Mouse (Mus musculus) MEL (cell line): Measurements from ENCODE around the gene Atxn7l1.

Experiments
- CTCF ChIP-seq, 3 experiments: IDR thresholded peaks in 2 of 3; conservative IDR thresholded peaks in 1 of 3; 2 replicates each; pipeline ENCODE4 v1.5.1; 2011 to 2012; ENCODE audit warnings: low read length in 3 of 3, low read depth in 2 of 3, mild to moderate bottlenecking in 2 of 3, improper control_type of control experiment in 1 of 3, inconsistent platforms in 1 of 3, mixed read lengths in 1 of 3, moderate library complexity in 1 of 3; ENCODE audit not compliant: control insufficient read depth in 1 of 3, insufficient read depth in 1 of 3, poor library complexity in 1 of 3, severe bottlenecking in 1 of 3
- EP300 ChIP-seq, 2 experiments: IDR thresholded peaks; 2 replicates each; pipeline ENCODE4 v1.6.1; 2011; ENCODE audit warnings: improper control_type of control experiment in 2 of 2, low read length in 2 of 2, low read depth in 1 of 2, mild to moderate bottlenecking in 1 of 2
- GABPA ChIP-seq: IDR thresholded peaks from 2 replicates; pipeline ENCODE4 v1.6.1; 2012; ENCODE audit warnings: low read depth, mild to moderate bottlenecking, inconsistent platforms, low read length, improper control_type of control experiment, moderate library complexity
- POLR2A ChIP-seq, 2 experiments: IDR thresholded peaks; 2 replicates each; pipeline ENCODE4 v1.6.1; 2011 to 2012; ENCODE audit warnings: low read length in 2 of 2, mild to moderate bottlenecking in 2 of 2, control low read depth in 1 of 2, improper control_type of control experiment in 1 of 2, low read depth in 1 of 2, moderate library complexity in 1 of 2; ENCODE audit not compliant: control insufficient read depth in 1 of 2, insufficient read depth in 1 of 2, poor library complexity in 1 of 2
- RAD21 ChIP-seq: IDR thresholded peaks from 2 replicates; pipeline ENCODE4 v1.6.1; 2011; ENCODE audit warnings: mild to moderate bottlenecking, low read depth, low read length, improper control_type of control experiment
- TAL1 ChIP-seq: IDR thresholded peaks from 2 replicates; pipeline ENCODE4 v1.6.1; 2012; ENCODE audit warnings: mild to moderate bottlenecking, inconsistent platforms, low read length, moderate library complexity, mixed read lengths
- ZNF384 ChIP-seq: IDR thresholded peaks from 2 replicates; pipeline ENCODE4 v1.6.1; 2012; ENCODE audit warnings: low read depth, mild to moderate bottlenecking, inconsistent platforms, low read length, improper control_type of control experiment

GRCm38 (mm10) chr12:33205255-33205654 is 57.8 kb downstream of the Atxn7l1 start:
- TF ChIP-seq RAD21 (no peak), EP300 (IDR thresholded peaks at IDR 0.05; ENCODE audit: low read depth in 1 of 2, low read length in 2 of 2) (no peak), TAL1 (no peak), CTCF (IDR thresholded peaks at IDR 0.05 in 2 of 3, conservative IDR thresholded peaks at IDR 0.05 in 1 of 3; ENCODE audit: control insufficient read depth in 1 of 3, insufficient read depth in 1 of 3, low read depth in 2 of 3, low read length in 3 of 3, poor library complexity in 1 of 3, severe bottlenecking in 1 of 3) (no peak), ZNF384 (no peak), POLR2A (IDR thresholded peaks at IDR 0.05; ENCODE audit: control insufficient read depth in 1 of 2, insufficient read depth in 1 of 2, low read depth in 1 of 2, low read length in 2 of 2, poor library complexity in 1 of 2) (no peak), GABPA (no peak)
